Mouse (Mus musculus) myocyte (in vitro differentiated cells): ENCODE data around the gene Dnase2b.

Experiments used
- CEBPB ChIP-seq: IDR thresholded peaks from 2 replicates; pipeline ENCODE4 v1.6.1; 2011; ENCODE audit warnings: mild to moderate bottlenecking, moderate library complexity; ENCODE audit not compliant: poor library complexity, insufficient read depth, severe bottlenecking
- MYOD1 ChIP-seq, 3 experiments: IDR thresholded peaks; one replicate each; pipeline ENCODE4 v1.6.1; 2011; ENCODE audit warnings: control low read depth in 2 of 3, low read depth in 2 of 3, mild to moderate bottlenecking in 2 of 3, moderate library complexity in 1 of 3; ENCODE audit not compliant: insufficient read length in 2 of 3, control insufficient read depth in 1 of 3
- POLR2AphosphoS2 ChIP-seq: IDR thresholded peaks from one replicate; pipeline ENCODE4 v1.6.1; 2011; ENCODE audit warnings: low read depth, control low read depth; ENCODE audit not compliant: insufficient read length
- USF1 ChIP-seq: IDR thresholded peaks from one replicate; pipeline ENCODE4 v1.6.1; 2011; ENCODE audit warnings: low read depth, mild to moderate bottlenecking, control low read depth, moderate library complexity

DNA sequence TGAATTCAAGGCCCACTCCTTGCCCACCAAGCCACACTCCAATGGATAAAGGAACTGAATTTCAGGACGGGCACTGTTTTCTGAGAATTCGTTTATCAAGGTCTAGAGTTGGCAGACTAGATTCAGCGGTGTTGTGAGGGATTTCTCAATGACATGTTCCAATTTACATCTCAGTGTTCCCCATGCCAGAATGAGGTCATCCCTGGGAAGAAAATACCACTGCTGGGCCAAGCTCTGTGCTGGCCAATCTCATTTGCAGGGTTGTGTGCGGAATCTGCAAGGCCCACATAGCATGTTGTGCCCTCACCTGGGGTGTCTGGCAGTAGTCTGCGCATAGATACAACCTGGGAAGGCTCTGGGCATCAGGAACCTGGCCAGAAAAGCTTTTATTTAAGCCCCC is 43.9 kb upstream of the Dnase2b start:
- TF ChIP-seq CEBPB (no peak), POLR2AphosphoS2 (no peak), USF1 (no peak), MYOD1 (IDR thresholded peaks at IDR 0.05; ENCODE audit: control insufficient read depth in 1 of 3, insufficient read length in 2 of 3, low read depth in 2 of 3) (no peak)
